Mouse (Mus musculus): ENCODE results near the gene Sptlc2. TPM values are rescaled to one million over a fixed set of nuclear protein-coding genes. Genes with fewer than 3 reads are reported as not detected.

Sptlc2 gene
- polyA plus RNA-seq, 1 experiment from 2014 or later, result 103 TPM

GRCm38 (mm10) chr12:87348029-87348428 is 40.1 kb downstream of the Sptlc2 start:
- Histone ChIP-seq H3K27ac (ENCODE audit: low read depth) (no peak overlapping the region), H3K9me3 (ENCODE audit: low read depth, low read length) (no peaks in the 10 kb centered on the region), H3K4me1 (ENCODE audit: insufficient read depth) (no peaks in the 10 kb centered on the region), H3K9ac (no peak overlapping the region), H3K4me3 (ENCODE audit: low read depth, low read length) (no peak overlapping the region), H3K36me3 (ENCODE audit: insufficient read depth) (peaks cover 13% of the 10 kb centered on the region; the same call in 1 of the 2 replicates), H3K27me3 (ENCODE audit: insufficient read depth, low read length) (no peaks in the 10 kb centered on the region), H3K4me2 (no peak overlapping the region)
- DNase-seq (no peak), ATAC-seq (ENCODE audit: insufficient read depth) (no peak)
- 80% methylated on average over 2 of the region's 2 CpGs for WGBS
- no peak for TF ChIP-seq CTCF (IDR thresholded peaks at IDR 0.05; ENCODE audit: low read depth)

- H3K9ac ChIP-seq, result no peak overlapping the region
- H3K4me1 ChIP-seq (ENCODE audit: insufficient read depth), result no peaks in the 10 kb centered on the region
- WGBS, result 97% methylated on average over 2 of the region's 2 CpGs
- H3K4me3 ChIP-seq (ENCODE audit: low read depth, low read length), result no peak overlapping the region
- H3K36me3 ChIP-seq (ENCODE audit: insufficient read depth), result peaks cover 13% of the 10 kb centered on the region; the same call in 1 of the 2 replicates
- no peak overlapping the region for H3K4me2 ChIP-seq
- H3K27me3 ChIP-seq (ENCODE audit: insufficient read depth, low read length), result no peaks in the 10 kb centered on the region
- H3K9me3 ChIP-seq (ENCODE audit: low read depth, low read length), result no peaks in the 10 kb centered on the region
- peak; percentile 35 for TF ChIP-seq CTCF (IDR thresholded peaks at IDR 0.05; ENCODE audit: low read depth)
- no peak for ATAC-seq (ENCODE audit: insufficient read depth)
- no peak overlapping the region for H3K27ac ChIP-seq (ENCODE audit: low read depth)
- DNase-seq, result peak; percentile 11
Observed at GRCm38 (mm10) chr12:87347511-87347910, 40.6 kb downstream of the Sptlc2 start.

- Histone ChIP-seq H3K4me3 (ENCODE audit: low read depth, low read length) (no peak overlapping the region), H3K27me3 (ENCODE audit: insufficient read depth, low read length) (no peaks in the 10 kb centered on the region), H3K9ac (no peak overlapping the region), H3K9me3 (ENCODE audit: low read depth, low read length) (no peaks in the 10 kb centered on the region), H3K36me3 (ENCODE audit: insufficient read depth) (peaks cover 36% of the 10 kb centered on the region), H3K27ac (ENCODE audit: low read depth) (no peak overlapping the region), H3K4me2 (no peak overlapping the region), H3K4me1 (ENCODE audit: insufficient read depth) (no peaks in the 10 kb centered on the region)
- ATAC-seq (ENCODE audit: insufficient read depth) (no peak), DNase-seq (no peak)
- TF ChIP-seq CTCF (IDR thresholded peaks at IDR 0.05; ENCODE audit: low read depth), result no peak
Observed at GRCm38 (mm10) chr12:87343084-87343605, 45.0 kb downstream of the Sptlc2 start.

- 80% methylated on average over 4 of the region's 4 CpGs for WGBS
- H3K27ac ChIP-seq (ENCODE audit: low read depth), result no peak overlapping the region
- DNase-seq, result no peak
- no peaks in the 10 kb centered on the region for H3K9me3 ChIP-seq (ENCODE audit: low read depth, low read length)
- peaks cover 23% of the 10 kb centered on the region for H3K36me3 ChIP-seq (ENCODE audit: insufficient read depth)
- no peak overlapping the region for H3K4me2 ChIP-seq
- no peaks in the 10 kb centered on the region for H3K4me1 ChIP-seq (ENCODE audit: insufficient read depth)
- no peak for TF ChIP-seq CTCF (IDR thresholded peaks at IDR 0.05; ENCODE audit: low read depth)
- no peak for ATAC-seq (ENCODE audit: insufficient read depth)
- H3K4me3 ChIP-seq (ENCODE audit: low read depth, low read length), result no peak overlapping the region
- no peaks in the 10 kb centered on the region for H3K27me3 ChIP-seq (ENCODE audit: insufficient read depth, low read length)
- H3K9ac ChIP-seq, result no peak overlapping the region
Observed at GRCm38 (mm10) chr12:87338082-87338481, 50.1 kb downstream of the Sptlc2 start.

- ATAC-seq (ENCODE audit: insufficient read depth) (no peak), DNase-seq (peak; percentile 67)
- no peaks in the 10 kb centered on the region for H3K27me3 ChIP-seq (ENCODE audit: insufficient read depth, low read length)
- no peak overlapping the region for H3K4me2 ChIP-seq
- H3K27ac ChIP-seq (ENCODE audit: low read depth), result no peak overlapping the region
- WGBS, result 39% methylated on average over 2 of the region's 2 CpGs
- H3K4me3 ChIP-seq (ENCODE audit: low read depth, low read length), result no peak overlapping the region
- H3K4me1 ChIP-seq (ENCODE audit: insufficient read depth), result no peaks in the 10 kb centered on the region
- peak; percentile 49 for TF ChIP-seq CTCF (IDR thresholded peaks at IDR 0.05; ENCODE audit: low read depth)
- 0 out of 2 replicates have a peak, but pooled peaks cover 9% of the 10 kb centered on the region for H3K36me3 ChIP-seq (ENCODE audit: insufficient read depth)
- no peaks in the 10 kb centered on the region for H3K9me3 ChIP-seq (ENCODE audit: low read depth, low read length)
- no peak overlapping the region for H3K9ac ChIP-seq
Observed at GRCm38 (mm10) chr12:87334886-87335285, 53.3 kb downstream of the Sptlc2 start.

GRCm38 (mm10) chr12:87333794-87334193 is 54.4 kb downstream of the Sptlc2 start:
- peaks cover 15% of the 10 kb centered on the region; the same call in 1 of the 2 replicates for H3K36me3 ChIP-seq (ENCODE audit: insufficient read depth)
- H3K27ac ChIP-seq (ENCODE audit: low read depth), result no peak overlapping the region
- no peaks in the 10 kb centered on the region for H3K4me1 ChIP-seq (ENCODE audit: insufficient read depth)
- DNase-seq, result no peak
- H3K4me2 ChIP-seq, result no peak overlapping the region
- no peaks in the 10 kb centered on the region for H3K9me3 ChIP-seq (ENCODE audit: low read depth, low read length)
- no peak for ATAC-seq (ENCODE audit: insufficient read depth)
- no peak overlapping the region for H3K4me3 ChIP-seq (ENCODE audit: low read depth, low read length)
- no peaks in the 10 kb centered on the region for H3K27me3 ChIP-seq (ENCODE audit: insufficient read depth, low read length)
- H3K9ac ChIP-seq, result no peak overlapping the region
- no peak for TF ChIP-seq CTCF (IDR thresholded peaks at IDR 0.05; ENCODE audit: low read depth)

GRCm38 (mm10) chr12:87332511-87332910 is 55.6 kb downstream of the Sptlc2 start:
- Histone ChIP-seq H3K4me3 (ENCODE audit: low read depth, low read length) (no peak overlapping the region), H3K27ac (ENCODE audit: low read depth) (no peak overlapping the region), H3K9me3 (ENCODE audit: low read depth, low read length) (no peaks in the 10 kb centered on the region), H3K4me2 (no peak overlapping the region), H3K36me3 (ENCODE audit: insufficient read depth) (peaks cover 15% of the 10 kb centered on the region; the same call in 1 of the 2 replicates), H3K27me3 (ENCODE audit: insufficient read depth, low read length) (no peaks in the 10 kb centered on the region), H3K9ac (no peak overlapping the region), H3K4me1 (ENCODE audit: insufficient read depth) (no peaks in the 10 kb centered on the region)
- WGBS, result 80% methylated on average over 4 of the region's 4 CpGs
- no peak for DNase-seq
- no peak for TF ChIP-seq CTCF (IDR thresholded peaks at IDR 0.05; ENCODE audit: low read depth)
- ATAC-seq (ENCODE audit: insufficient read depth), result no peak
